Mouse (Mus musculus) liver, embryonic 11.5 days (tissue): ENCODE results near the gene Tmem238. TPM values are rescaled to one million over a fixed set of nuclear protein-coding genes. Genes with fewer than 3 reads are reported as not detected.

Source experiments
- ATAC-seq: fragments of 200-750 bp; cut with Nextera tagmentation; replicated peaks from 2 replicates; pipeline ENCODE4 v1.8.0; 2017; ENCODE audit warnings: moderate number of reproducible peaks, mild to moderate bottlenecking, moderate TSS enrichment, moderate library complexity; ENCODE audit not compliant: low FRiP score
- DNase-seq: peaks from one replicate; pipeline ENCODE4 v3.0.0-alpha.2; 2017; ENCODE audit warnings: low spot score
- H3K27ac ChIP-seq: fragments of 300-500 bp; sonication (generic); 2 replicates; pipeline ENCODE4 v1.5.1; 2014; ENCODE audit warnings: mild to moderate bottlenecking, low read depth, low read length, control low read depth
- H3K27me3 ChIP-seq: fragments of 300-500 bp; sonication (generic); replicated peaks from 2 replicates; pipeline ENCODE4 v1.6.1; 2014; ENCODE audit warnings: low read length, mixed read lengths; ENCODE audit not compliant: control insufficient read depth, insufficient read depth
- H3K36me3 ChIP-seq: fragments of 300-500 bp; sonication (generic); 2 replicates; pipeline ENCODE4 v1.6.1; 2014; ENCODE audit warnings: mild to moderate bottlenecking, low read length, moderate library complexity, mixed read lengths; ENCODE audit not compliant: control insufficient read depth, insufficient read depth
- H3K4me1 ChIP-seq: fragments of 300-500 bp; sonication (generic); replicated peaks from 2 replicates; pipeline ENCODE4 v1.6.1; 2014; ENCODE audit warnings: low read length, mixed read lengths; ENCODE audit not compliant: control insufficient read depth, insufficient read depth
- H3K4me2 ChIP-seq: fragments of 300-500 bp; sonication (generic); 2 replicates; pipeline ENCODE4 v1.6.1; 2014; ENCODE audit warnings: mild to moderate bottlenecking, control low read depth, moderate library complexity
- H3K4me3 ChIP-seq: fragments of 300-500 bp; sonication (generic); 2 replicates; pipeline ENCODE4 v1.5.1; 2014; ENCODE audit warnings: low read depth, low read length, control low read depth
- H3K9ac ChIP-seq: fragments of 300-500 bp; sonication (generic); 2 replicates; pipeline ENCODE4 v1.6.1; 2014; ENCODE audit warnings: low read depth, low read length, control low read depth
- H3K9me3 ChIP-seq: fragments of 300-500 bp; sonication (generic); 2 replicates; pipeline ENCODE4 v1.6.1; 2016; ENCODE audit warnings: low read length, inconsistent platforms, mixed read lengths; ENCODE audit not compliant: control insufficient read depth
- WGBS: fragments of 180-500 bp; shearing (Covaris S2); extraction: QIAGEN DNeasy Blood & Tissue Kit; methylation state at CpG from one replicate; pipeline ENCODE4 v1.1.7; 2014; 5-methylcytosine and 5-hydroxymethylcytosine counted together
- polyA plus RNA-seq: library from polyadenylated mRNA; unstranded; fragments of >200 nt; fragmentation: Nextera tagmentation; extraction: Ambion mirVana; gene quantifications from 2 replicates; pipeline ENCODE4 v1.2.1, GENCODE M21; 2014

Tmem238 gene
- 12.2 and 12.4 TPM in 2 replicates for polyA plus RNA-seq

DNA sequence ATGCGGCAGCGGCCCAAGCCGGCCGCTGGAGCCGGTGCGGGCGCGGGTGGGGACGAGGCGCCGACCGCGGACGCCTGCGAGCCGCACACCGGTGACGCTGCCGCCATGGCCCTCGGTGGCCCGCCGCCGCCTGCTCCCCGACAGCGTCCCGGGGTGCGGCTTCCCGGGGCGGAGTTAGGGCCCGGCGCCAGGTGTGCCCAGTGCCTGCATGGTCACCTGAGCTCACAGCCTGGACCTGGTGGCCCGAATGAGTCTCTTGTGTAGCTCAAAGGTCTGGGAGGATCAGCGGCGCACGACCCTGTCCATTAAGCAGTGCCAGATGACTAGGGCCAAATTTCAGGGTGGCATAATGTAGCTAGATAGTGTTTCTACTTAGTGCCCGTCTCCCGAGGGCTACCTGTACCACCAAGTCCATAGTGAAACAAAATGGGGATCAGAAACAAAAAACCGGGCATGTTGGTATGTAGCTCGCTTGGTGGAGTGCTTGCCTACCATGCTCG lies at the start of gene Tmem238:
TSS of gene Tmem238 (minus strand) at position 221 of the 500 bp plus-strand sequence.
- H3K9ac ChIP-seq, result peak within 1 kb of the TSS; percentile 87
- peaks cover 9% of the 10 kb centered on the region for H3K36me3 ChIP-seq
- no peaks in the 10 kb centered on the region for H3K9me3 ChIP-seq
- H3K4me2 ChIP-seq, result peak within 1 kb of the TSS; percentile 80
- H3K27me3 ChIP-seq, result no peaks in the 10 kb centered on the region
- ATAC-seq, result peak; percentile 32
- H3K4me1 ChIP-seq, result peaks cover 16% of the 10 kb centered on the region
- peak within 1 kb of the TSS; percentile 78 for H3K27ac ChIP-seq
- H3K4me3 ChIP-seq, result peak within 1 kb of the TSS; percentile 67
- WGBS, result 8% methylated on average over 36 of the region's 40 CpGs
- no peak for DNase-seq

DNA sequence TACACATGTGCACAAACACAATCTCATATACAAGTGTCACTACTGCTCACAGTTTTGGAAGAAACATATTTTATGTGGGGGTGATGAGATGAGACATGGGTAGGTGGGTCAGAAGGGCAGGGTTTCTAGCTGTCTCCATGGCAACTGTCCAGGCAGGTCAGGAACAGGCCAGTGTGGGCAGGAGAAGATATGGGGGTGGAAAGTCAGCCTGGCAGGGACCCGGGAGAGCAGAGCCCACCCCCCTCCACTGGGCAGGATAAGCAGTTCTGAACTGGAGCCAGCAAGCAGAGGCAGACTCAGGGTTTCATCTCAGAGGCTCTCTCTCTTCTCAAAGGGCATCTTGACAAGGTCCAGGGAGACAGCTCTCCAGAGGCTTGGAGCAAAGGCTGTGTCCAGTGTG lies 48.2 kb upstream of the Tmem238 start:
- Histone ChIP-seq H3K36me3 (no peaks in the 10 kb centered on the region), H3K27me3 (peaks cover 68% of the 10 kb centered on the region), H3K4me2 (no peak overlapping the region), H3K4me3 (no peak overlapping the region), H3K9ac (no peak overlapping the region), H3K27ac (no peak overlapping the region), H3K9me3 (no peaks in the 10 kb centered on the region), H3K4me1 (peaks cover 6% of the 10 kb centered on the region; the same call in 1 of the 2 replicates)
- no peak for DNase-seq
- 21% methylated on average over 1 of the region's 1 CpGs for WGBS
- ATAC-seq, result no peak

DNA sequence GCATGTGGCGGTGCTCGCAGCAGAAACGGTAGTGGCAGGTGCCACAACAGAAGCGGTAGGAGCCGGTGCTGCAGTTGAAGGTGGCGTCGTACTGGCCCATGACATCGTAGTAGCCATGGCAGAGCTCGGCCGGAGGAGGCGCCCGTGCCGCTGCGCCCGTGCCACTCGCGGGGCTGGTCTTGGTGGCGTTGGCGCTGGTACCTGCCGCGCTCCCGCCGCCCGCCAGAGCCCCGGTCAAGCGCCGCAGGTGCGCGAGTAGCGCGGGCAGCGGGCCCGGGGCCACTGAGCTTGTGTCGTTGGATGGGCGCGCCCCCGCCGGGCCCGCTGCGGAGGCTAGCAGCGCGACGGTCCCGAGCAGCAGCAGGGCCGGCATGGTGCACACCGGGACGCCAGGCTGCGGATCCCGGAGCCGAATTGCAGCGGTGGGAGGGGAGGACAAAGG lies 46.9 kb upstream of the Tmem238 start:
- Histone ChIP-seq H3K9ac (no peak overlapping the region), H3K4me3 (peak overlapping the region; percentile 41), H3K9me3 (no peaks in the 10 kb centered on the region), H3K4me1 (0 out of 2 replicates have a peak, but pooled peaks cover 6% of the 10 kb centered on the region), H3K27ac (no peak overlapping the region), H3K27me3 (peaks cover 63% of the 10 kb centered on the region), H3K36me3 (no peaks in the 10 kb centered on the region), H3K4me2 (peak overlapping the region; percentile 58)
- WGBS, result under 1% methylated on average over 50 of the region's 51 CpGs
- peak; percentile 39; the same call in 1 of the 2 replicates for ATAC-seq
- no peak for DNase-seq

DNA sequence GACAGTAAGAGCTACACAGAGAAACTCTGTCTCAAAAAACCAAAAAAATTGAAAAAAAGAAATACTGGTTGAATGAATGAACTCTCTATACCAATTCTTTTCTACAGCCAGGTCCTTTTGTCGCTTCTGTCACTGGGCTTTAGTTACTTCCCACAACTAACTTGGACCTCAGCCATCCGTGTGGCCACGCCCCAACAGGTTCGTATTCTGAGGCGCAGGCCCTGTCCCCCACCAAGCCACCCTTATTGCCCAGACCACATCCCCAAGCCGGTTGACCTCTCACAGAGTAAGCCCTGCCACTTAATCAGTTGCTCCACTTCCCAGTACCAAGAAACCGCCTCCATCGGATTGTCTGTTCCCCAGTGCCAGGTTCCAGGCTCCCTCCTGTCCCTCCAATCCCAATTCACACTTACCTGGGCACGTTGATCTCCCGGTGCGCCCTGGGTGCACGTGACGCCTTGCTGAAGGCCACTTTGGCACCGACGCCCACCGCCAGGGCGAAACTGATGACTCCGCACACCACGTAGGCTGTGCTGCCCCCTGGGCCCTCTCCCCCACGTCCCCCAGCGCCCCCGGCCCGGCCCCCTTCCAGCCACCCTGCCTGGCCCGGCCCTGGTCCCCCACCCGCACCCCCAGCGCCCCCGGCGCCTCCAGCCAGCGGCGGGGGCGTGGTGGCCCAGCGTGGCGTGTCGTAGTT lies 46.3 kb upstream of the Tmem238 start:
- ATAC-seq (0 out of 2 replicates have a peak, but pooled peaks have one; percentile 12), DNase-seq (no peak)
- Histone ChIP-seq H3K9me3 (no peaks in the 10 kb centered on the region), H3K4me3 (peak overlapping the region; percentile 41), H3K4me1 (0 out of 2 replicates have a peak, but pooled peaks cover 6% of the 10 kb centered on the region), H3K27me3 (peaks cover 66% of the 10 kb centered on the region), H3K9ac (no peak overlapping the region), H3K4me2 (peak overlapping the region; percentile 58), H3K36me3 (no peaks in the 10 kb centered on the region), H3K27ac (no peak overlapping the region)
- 8% methylated on average over 31 of the region's 34 CpGs for WGBS

DNA sequence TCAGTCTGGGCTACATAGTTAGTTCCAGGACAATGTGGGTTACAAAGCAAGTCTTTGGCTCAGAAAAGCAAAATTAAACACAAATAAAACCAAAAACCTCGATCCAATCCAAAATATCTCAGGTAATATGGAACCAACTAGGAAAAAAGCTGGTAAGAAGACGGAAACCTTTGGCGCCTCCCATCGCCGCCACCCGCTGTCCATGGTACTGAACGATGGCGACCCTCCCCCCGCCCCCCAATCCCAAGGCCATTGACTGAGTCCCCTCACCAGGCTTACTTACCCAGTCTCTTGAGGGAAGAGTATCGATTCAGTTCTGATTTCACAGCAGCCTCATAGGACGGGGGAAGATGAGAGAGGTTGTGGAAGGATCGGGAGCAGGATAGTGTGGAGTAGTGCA lies 41.0 kb upstream of the Tmem238 start:
- H3K36me3 ChIP-seq, result no peaks in the 10 kb centered on the region
- WGBS, result 6% methylated on average over 12 of the region's 12 CpGs
- no peak for ATAC-seq
- no peak overlapping the region for H3K9ac ChIP-seq
- H3K4me1 ChIP-seq, result no peaks in the 10 kb centered on the region
- no peak overlapping the region for H3K4me3 ChIP-seq
- no peak overlapping the region for H3K4me2 ChIP-seq
- H3K9me3 ChIP-seq, result no peaks in the 10 kb centered on the region
- no peak for DNase-seq
- H3K27ac ChIP-seq, result no peak overlapping the region
- H3K27me3 ChIP-seq, result peaks cover 49% of the 10 kb centered on the region

DNA sequence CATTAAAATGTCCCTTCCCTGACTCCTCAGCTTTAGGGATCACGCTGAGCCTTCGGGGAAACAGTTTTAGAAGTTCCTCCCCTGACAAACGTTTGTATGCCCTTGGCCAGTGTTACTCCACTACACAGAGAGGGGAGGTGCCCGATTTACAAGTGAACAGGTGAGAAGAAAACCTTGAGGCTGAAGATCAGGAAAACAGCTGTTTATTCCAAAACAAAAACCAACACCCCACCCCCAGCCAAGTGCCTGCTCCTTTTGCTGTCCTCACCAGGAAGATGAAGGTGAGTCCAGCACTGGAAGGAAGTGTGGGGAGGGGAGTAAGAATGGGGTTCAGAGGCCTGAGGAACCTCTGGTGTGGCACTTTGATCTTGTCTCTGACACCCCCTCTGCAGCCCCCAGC lies 35.9 kb upstream of the Tmem238 start:
- DNase-seq (no peak), ATAC-seq (no peak)
- WGBS, result 43% methylated on average over 4 of the region's 4 CpGs
- Histone ChIP-seq H3K4me2 (no peak overlapping the region), H3K27me3 (peaks cover 12% of the 10 kb centered on the region), H3K27ac (no peak overlapping the region), H3K9ac (no peak overlapping the region), H3K9me3 (no peaks in the 10 kb centered on the region), H3K4me3 (no peak overlapping the region), H3K4me1 (no peaks in the 10 kb centered on the region), H3K36me3 (no peaks in the 10 kb centered on the region)

DNA sequence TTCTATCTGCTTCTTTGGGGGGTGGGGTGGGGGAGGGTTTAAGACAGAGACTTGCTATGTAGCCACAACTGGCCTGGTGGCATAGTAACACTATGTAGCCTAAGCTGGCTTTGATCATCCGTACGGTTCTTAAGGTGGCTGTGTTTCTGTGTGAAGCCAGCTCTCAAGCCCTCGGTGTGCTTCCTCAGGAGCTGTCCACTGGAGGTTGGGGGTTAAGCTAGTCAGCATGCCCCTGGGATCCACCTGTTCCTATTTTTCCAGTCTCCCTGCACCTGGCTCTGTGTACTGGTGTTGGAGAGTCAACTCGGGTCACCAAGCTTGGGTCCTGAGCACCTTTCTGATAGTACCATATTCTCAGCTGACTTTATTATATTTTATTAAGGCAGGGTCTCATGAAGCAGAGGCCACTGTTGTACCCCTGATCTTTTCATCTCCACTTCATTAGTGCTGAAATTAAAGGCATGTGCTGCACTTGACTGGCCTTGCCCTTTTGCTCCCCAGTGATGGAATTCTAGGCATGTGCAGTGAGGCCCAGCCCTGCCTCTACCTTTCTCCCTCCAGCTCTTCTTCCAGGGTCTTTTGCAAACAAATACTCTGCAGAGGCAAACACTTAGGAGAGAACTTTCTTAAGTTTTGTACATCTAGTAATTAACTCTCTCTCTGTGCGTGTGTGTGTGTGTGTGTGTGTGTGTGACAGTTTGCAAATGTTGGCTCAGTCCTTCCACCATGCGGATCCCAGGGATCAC lies 32.9 kb upstream of the Tmem238 start:
- H3K4me1 ChIP-seq, result no peaks in the 10 kb centered on the region
- no peaks in the 10 kb centered on the region for H3K9me3 ChIP-seq
- 63% methylated on average over 6 of the region's 6 CpGs for WGBS
- no peaks in the 10 kb centered on the region for H3K27me3 ChIP-seq
- H3K27ac ChIP-seq, result no peak overlapping the region
- no peak overlapping the region for H3K4me3 ChIP-seq
- H3K36me3 ChIP-seq, result no peaks in the 10 kb centered on the region
- DNase-seq (no peak), ATAC-seq (no peak)
- no peak overlapping the region for H3K9ac ChIP-seq
- H3K4me2 ChIP-seq, result no peak overlapping the region

DNA sequence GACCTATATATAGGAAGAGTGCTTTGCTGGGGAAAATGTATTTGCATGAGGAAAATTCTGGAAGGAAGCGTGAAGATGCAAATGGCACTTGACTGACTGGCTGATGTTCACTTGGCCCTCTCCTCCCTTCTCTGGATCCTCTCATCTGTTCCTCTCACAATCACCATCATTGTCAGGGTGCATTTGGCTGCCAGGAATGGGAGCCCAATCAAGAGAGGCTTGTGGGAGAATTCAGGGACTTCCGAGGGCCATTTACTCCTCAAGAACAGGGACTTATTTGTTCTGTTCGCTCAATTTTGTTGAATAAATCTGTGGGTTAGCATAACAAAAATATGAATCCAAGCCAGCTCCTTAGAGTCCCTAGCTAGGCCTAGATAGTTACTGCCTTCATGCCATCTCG lies 32.2 kb upstream of the Tmem238 start:
- Histone ChIP-seq H3K36me3 (no peaks in the 10 kb centered on the region), H3K27me3 (no peaks in the 10 kb centered on the region), H3K4me2 (no peak overlapping the region), H3K4me1 (no peaks in the 10 kb centered on the region), H3K9ac (no peak overlapping the region), H3K4me3 (no peak overlapping the region), H3K27ac (no peak overlapping the region), H3K9me3 (no peaks in the 10 kb centered on the region)
- ATAC-seq (no peak), DNase-seq (no peak)
- 82% methylated on average over 4 of the region's 4 CpGs for WGBS
